Mouse (Mus musculus): ENCODE results near the gene Rhox3a. TPM values are rescaled to one million over a fixed set of nuclear protein-coding genes. Genes with fewer than 3 reads are reported as not detected.
"Not testable (repeated sequence)": the region's sequence is repeated elsewhere in the genome, so short reads cannot be mapped to it uniquely, and the experiment has no call there.

The Rhox3a gene
- polyA plus RNA-seq (2015; fragmentation: Nextera tagmentation; extraction: Ambion mirVana) = not detected in 2 replicates

- not testable (repeated sequence) for H3K27ac ChIP-seq (ENCODE audit: low read length); H3K4me2 ChIP-seq (ENCODE audit: low read depth, low read length); H3K27me3 ChIP-seq (ENCODE audit: control insufficient read depth, insufficient read depth, low read depth, low read length); H3K36me3 ChIP-seq (ENCODE audit: control insufficient read depth, insufficient read depth, low read length); H3K4me1 ChIP-seq (replicated peaks; ENCODE audit: control insufficient read depth, insufficient read depth, low read length); H3K4me3 ChIP-seq (ENCODE audit: low read length); H3K9me3 ChIP-seq (ENCODE audit: control insufficient read depth, low read length); ATAC-seq (ENCODE audit: low read depth); H3K9ac ChIP-seq (ENCODE audit: low read length)
- 100% methylated on average over 1 of the region's 3 CpGs for WGBS
Observed at GRCm38 (mm10) chrX:37249619-37250018, at the start of gene Rhox3a. TSS of gene Rhox3a (plus strand) at chrX:37249919.

DNA sequence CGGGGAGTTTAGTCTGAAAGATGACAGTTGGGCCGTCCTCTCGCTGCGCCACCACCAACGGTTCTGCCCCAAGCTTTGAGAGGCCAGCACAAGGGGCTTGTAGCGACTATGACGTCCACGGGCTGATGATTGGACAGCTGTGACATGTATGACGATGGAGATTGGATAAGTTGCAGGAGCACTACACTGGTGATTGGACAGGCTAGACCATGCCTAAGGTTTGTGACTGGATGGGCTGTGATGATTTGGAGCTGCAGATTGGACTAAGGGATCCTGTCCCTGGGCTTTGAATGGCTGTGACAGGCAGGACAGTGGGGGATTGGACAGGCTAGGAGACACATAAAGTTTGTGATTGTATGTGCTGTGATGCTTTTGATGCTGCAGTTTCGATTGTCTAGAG, 38.8 kb upstream of the Rhox3a start, which contains the start of gene Gm9:
TSS of gene Gm9 (minus strand) at position 101 of the 400 bp plus-strand sequence.
- ATAC-seq (ENCODE audit: low read depth) = no peak
- Histone ChIP-seq H3K4me1 (replicated peaks; ENCODE audit: control insufficient read depth, insufficient read depth, low read length) (no peaks in the 10 kb centered on the region), H3K27me3 (ENCODE audit: control insufficient read depth, insufficient read depth, low read depth, low read length) (no peaks in the 10 kb centered on the region), H3K4me2 (ENCODE audit: low read depth, low read length) (no peak within 1 kb of the TSS), H3K9me3 (ENCODE audit: control insufficient read depth, low read length) (no peaks in the 10 kb centered on the region), H3K9ac (ENCODE audit: low read length) (no peak within 1 kb of the TSS), H3K27ac (ENCODE audit: low read length) (no peak within 1 kb of the TSS), H3K36me3 (ENCODE audit: control insufficient read depth, insufficient read depth, low read length) (no peaks in the 10 kb centered on the region), H3K4me3 (ENCODE audit: low read length) (no peak within 1 kb of the TSS)
- 73% methylated on average over 10 of the region's 10 CpGs for WGBS

- H3K27ac ChIP-seq (ENCODE audit: low read length); H3K4me3 ChIP-seq (ENCODE audit: low read length); H3K9ac ChIP-seq (ENCODE audit: low read length); H3K27me3 ChIP-seq (ENCODE audit: control insufficient read depth, insufficient read depth, low read depth, low read length); H3K4me1 ChIP-seq (replicated peaks; ENCODE audit: control insufficient read depth, insufficient read depth, low read length); H3K36me3 ChIP-seq (ENCODE audit: control insufficient read depth, insufficient read depth, low read length); ATAC-seq (ENCODE audit: low read depth); H3K4me2 ChIP-seq (ENCODE audit: low read depth, low read length); H3K9me3 ChIP-seq (ENCODE audit: control insufficient read depth, low read length): not testable (repeated sequence)
- 53% methylated on average over 1 of the region's 1 CpGs for WGBS
Observed at GRCm38 (mm10) chrX:37222158-37222557, 27.6 kb upstream of the Rhox3a start, which contains the start of gene Rhox1. TSS of gene Rhox1 (minus strand) at chrX:37222258.

DNA sequence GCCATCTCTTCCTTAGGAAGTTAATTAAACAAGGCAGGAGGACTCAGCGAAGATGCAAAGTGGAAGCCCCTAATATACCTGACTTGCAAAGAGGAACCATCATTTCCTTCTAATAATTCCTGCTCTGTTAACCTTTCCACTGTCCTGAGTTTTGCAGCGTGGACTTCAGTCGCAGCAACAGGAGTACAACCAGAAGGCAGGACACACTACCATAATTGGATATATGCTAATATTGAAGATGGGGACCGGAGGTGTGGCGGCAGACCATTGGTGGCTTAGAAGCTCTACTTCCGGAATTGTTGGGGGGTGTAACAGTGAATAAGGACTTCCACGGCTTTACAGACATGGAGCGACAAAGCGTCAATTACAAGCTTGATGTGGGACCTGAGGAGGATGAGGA, 5.0 kb upstream of the Rhox3a start, which contains the start of gene Rhox2a:
TSS of gene Rhox2a (plus strand) at position 301 of the 400 bp plus-strand sequence.
- not testable (repeated sequence) for H3K27me3 ChIP-seq (ENCODE audit: control insufficient read depth, insufficient read depth, low read depth, low read length); H3K36me3 ChIP-seq (ENCODE audit: control insufficient read depth, insufficient read depth, low read length); H3K9ac ChIP-seq (ENCODE audit: low read length); H3K27ac ChIP-seq (ENCODE audit: low read length); H3K4me2 ChIP-seq (ENCODE audit: low read depth, low read length); ATAC-seq (ENCODE audit: low read depth); H3K9me3 ChIP-seq (ENCODE audit: control insufficient read depth, low read length); H3K4me1 ChIP-seq (replicated peaks; ENCODE audit: control insufficient read depth, insufficient read depth, low read length); H3K4me3 ChIP-seq (ENCODE audit: low read length)
- no CpG with 5 or more reads among the region's 9 CpGs for WGBS

GRCm38 (mm10) chrX:37265038-37265437, 15.3 kb downstream of the Rhox3a start, which contains the start of gene Rhox4a:
TSS of gene Rhox4a (plus strand) at chrX:37265338.
- not testable (repeated sequence) for H3K36me3 ChIP-seq (ENCODE audit: control insufficient read depth, insufficient read depth, low read length); ATAC-seq (ENCODE audit: low read depth)
- no CpG with 5 or more reads among the region's 19 CpGs for WGBS

More at GRCm38 (mm10) chrX:37265038-37265437, 15.3 kb downstream of the Rhox3a start, which contains the start of gene Rhox4a:
- H3K4me3 ChIP-seq (ENCODE audit: low read length); H3K27ac ChIP-seq (ENCODE audit: low read length); H3K9me3 ChIP-seq (ENCODE audit: control insufficient read depth, low read length); H3K27me3 ChIP-seq (ENCODE audit: control insufficient read depth, insufficient read depth, low read depth, low read length); H3K4me1 ChIP-seq (replicated peaks; ENCODE audit: control insufficient read depth, insufficient read depth, low read length); H3K4me2 ChIP-seq (ENCODE audit: low read depth, low read length); H3K9ac ChIP-seq (ENCODE audit: low read length): not testable (repeated sequence)

Other genes with a start within 250 kb of the Rhox3a start
- not detected in 2 replicates for gene Sowahd, start 201.1 kb upstream of the Rhox3a start, polyA plus RNA-seq (2015; fragmentation: Nextera tagmentation; extraction: Ambion mirVana)
- 511 and 600 TPM in 2 replicates for gene Rpl39, start 164.5 kb upstream of the Rhox3a start, polyA plus RNA-seq (2015; fragmentation: Nextera tagmentation; extraction: Ambion mirVana)
- 17.2 and 19.4 TPM in 2 replicates for gene Upf3b, start 139.6 kb upstream of the Rhox3a start, polyA plus RNA-seq (2015; fragmentation: Nextera tagmentation; extraction: Ambion mirVana)
- gene Nkap, start 123.1 kb upstream of the Rhox3a start, polyA plus RNA-seq (2015; fragmentation: Nextera tagmentation; extraction: Ambion mirVana) = 14.2 and 15.4 TPM in 2 replicates
- 0.89 and 1.2 TPM in 2 replicates for gene Akap14, start 81.1 kb upstream of the Rhox3a start, polyA plus RNA-seq (2015; fragmentation: Nextera tagmentation; extraction: Ambion mirVana)
- 419 and 439 TPM in 2 replicates for gene Ndufa1, start 58.8 kb upstream of the Rhox3a start, polyA plus RNA-seq (2015; fragmentation: Nextera tagmentation; extraction: Ambion mirVana)
- gene Rnf113a1, start 58.7 kb upstream of the Rhox3a start, polyA plus RNA-seq (2015; fragmentation: Nextera tagmentation; extraction: Ambion mirVana) = 7.8 and 9.0 TPM in 2 replicates
- gene Gm9, start 38.9 kb upstream of the Rhox3a start, polyA plus RNA-seq (2015; fragmentation: Nextera tagmentation; extraction: Ambion mirVana) = not detected in 2 replicates
- not detected in 2 replicates for gene Rhox1, start 27.7 kb upstream of the Rhox3a start, polyA plus RNA-seq (2015; fragmentation: Nextera tagmentation; extraction: Ambion mirVana)
- gene Rhox2a, start 4.9 kb upstream of the Rhox3a start, polyA plus RNA-seq (2015; fragmentation: Nextera tagmentation; extraction: Ambion mirVana) = not detected in 2 replicates
- gene Rhox4a, start 15.4 kb downstream of the Rhox3a start, polyA plus RNA-seq (2015; fragmentation: Nextera tagmentation; extraction: Ambion mirVana) = 0.13 TPM in 1 of 2 replicates, not detected in the other
- gene Rhox3a2, start 130.1 kb downstream of the Rhox3a start, polyA plus RNA-seq (2015; fragmentation: Nextera tagmentation; extraction: Ambion mirVana) = not detected in 2 replicates
- gene Rhox4a2, start 140.9 kb downstream of the Rhox3a start, polyA plus RNA-seq (2015; fragmentation: Nextera tagmentation; extraction: Ambion mirVana) = 0.28 and 0.47 TPM in 2 replicates
- gene Rhox2b, start 162.1 kb downstream of the Rhox3a start, polyA plus RNA-seq (2015; fragmentation: Nextera tagmentation; extraction: Ambion mirVana) = not detected in 2 replicates
- gene Rhox4b, start 182.6 kb downstream of the Rhox3a start, polyA plus RNA-seq (2015; fragmentation: Nextera tagmentation; extraction: Ambion mirVana) = 0.30 TPM in 1 of 2 replicates, not detected in the other
- not detected in 2 replicates for gene Rhox2c, start 203.8 kb downstream of the Rhox3a start, polyA plus RNA-seq (2015; fragmentation: Nextera tagmentation; extraction: Ambion mirVana)
- gene Rhox3c, start 208.7 kb downstream of the Rhox3a start, polyA plus RNA-seq (2015; fragmentation: Nextera tagmentation; extraction: Ambion mirVana) = not detected in 2 replicates
- gene Rhox4c, start 230.4 kb downstream of the Rhox3a start, polyA plus RNA-seq (2015; fragmentation: Nextera tagmentation; extraction: Ambion mirVana) = not detected in 2 replicates
- not detected in 2 replicates for gene Rhox2d, start 243.5 kb downstream of the Rhox3a start, polyA plus RNA-seq (2015; fragmentation: Nextera tagmentation; extraction: Ambion mirVana)

All from lung, embryonic 16.5 days (tissue).